Mouse (Mus musculus): ENCODE data around the gene Lpgat1.

Lpgat1 gene

DNA sequence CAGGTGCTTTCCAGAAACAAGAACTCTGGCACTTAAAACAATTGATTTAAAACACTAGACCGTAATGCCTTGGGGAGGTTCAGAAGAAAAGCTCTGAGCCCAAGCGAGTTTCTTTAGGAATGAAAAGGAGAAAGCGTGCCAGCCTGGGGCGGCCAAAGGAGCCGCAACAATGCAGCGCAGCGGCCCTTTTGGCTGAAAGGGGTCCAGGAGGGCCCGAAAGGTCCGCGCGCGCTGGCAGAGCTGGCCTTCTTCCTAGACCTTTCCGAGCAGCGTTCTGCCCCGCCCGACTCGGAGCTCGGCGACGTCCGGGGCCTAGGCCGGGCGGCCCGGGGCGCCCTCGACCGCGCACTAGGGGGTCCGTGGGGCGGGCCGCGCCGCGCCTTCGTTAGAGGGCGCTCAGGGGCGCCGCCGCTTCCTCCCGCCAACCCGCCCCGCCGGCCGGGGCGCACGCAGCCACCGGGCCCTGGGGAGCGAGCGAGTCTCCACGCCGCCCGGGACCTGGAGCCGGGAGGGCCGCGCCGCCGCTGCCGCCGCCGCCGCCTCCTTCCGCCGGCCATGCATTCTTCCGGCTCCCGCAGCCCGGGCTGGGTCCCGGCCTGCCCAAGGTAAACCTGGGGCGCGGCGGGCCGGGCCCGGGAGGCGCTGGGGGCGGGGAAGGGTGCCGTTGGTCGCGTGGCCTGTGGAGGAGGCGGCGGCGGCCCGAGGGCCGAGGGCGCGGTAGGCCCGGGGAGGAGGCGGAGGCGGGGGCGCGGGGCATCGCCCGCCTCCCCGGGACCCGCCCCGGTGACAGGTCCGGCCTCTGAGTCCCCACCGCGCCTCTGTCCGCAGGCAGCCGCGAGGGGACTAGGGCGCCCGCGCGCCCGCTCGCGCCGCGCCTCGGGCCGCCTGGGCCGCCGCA lies at the start of gene Lpgat1:
TSS of gene Lpgat1 (plus strand) at position 234 of the 898 bp plus-strand sequence.
- DNase-seq (ENCODE audit: low read depth), result no peak

GRCm38 (mm10) chr1:191668030-191668429 lies 49.6 kb upstream of the Lpgat1 start:
- no peak for DNase-seq (ENCODE audit: low read depth)

- no peak for DNase-seq (ENCODE audit: low read depth)
These were observed 43.6 kb upstream of the Lpgat1 start for GRCm38 (mm10) chr1:191674071-191674470.

DNA sequence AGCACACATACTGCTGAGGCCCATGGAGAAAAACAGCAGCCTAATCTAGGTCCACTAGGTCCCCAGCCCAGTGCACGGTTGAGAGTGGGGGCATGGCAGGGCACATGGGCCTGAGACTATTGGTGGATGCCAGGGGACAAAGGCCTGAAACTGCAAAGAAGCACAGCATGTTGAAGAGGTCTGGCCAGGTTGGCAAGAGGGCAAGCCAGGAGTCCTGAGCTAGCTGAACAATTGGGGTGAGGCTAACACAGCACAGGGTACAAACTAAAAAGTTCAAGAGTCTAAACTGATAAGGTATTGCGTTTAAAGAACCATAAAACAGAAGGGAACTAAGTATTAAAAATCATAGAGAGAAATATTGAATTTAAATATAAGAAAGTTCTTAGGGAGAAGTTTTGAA lies 36.0 kb upstream of the Lpgat1 start:
- no peak for DNase-seq (ENCODE audit: low read depth)

- DNase-seq (ENCODE audit: low read depth), result no peak
These were observed 30.1 kb upstream of the Lpgat1 start for GRCm38 (mm10) chr1:191687531-191687930.

DNA sequence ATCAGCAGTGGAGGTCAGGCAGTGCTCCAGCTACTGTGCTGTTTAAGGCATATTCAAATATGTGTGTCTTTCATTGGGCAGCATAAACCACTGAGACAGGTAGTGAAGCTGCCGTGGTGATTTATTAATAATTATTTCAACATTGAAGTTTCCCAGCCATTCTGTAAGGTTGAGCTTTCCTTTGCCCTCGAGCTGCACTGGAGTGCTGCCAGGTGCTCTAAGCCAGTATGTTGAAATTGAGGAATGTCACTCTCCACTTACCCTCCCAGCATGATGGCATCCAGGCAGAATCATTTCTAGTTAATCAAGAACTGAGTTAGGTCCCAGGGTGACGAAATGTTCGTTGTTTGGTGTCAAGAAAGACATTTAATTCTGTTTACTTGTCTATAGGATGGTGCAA lies 24.4 kb upstream of the Lpgat1 start:
- no peak for DNase-seq (ENCODE audit: low read depth)

GRCm38 (mm10) chr1:191698253-191698795 lies 19.3 kb upstream of the Lpgat1 start:
- DNase-seq (ENCODE audit: low read depth), result no peak

DNA sequence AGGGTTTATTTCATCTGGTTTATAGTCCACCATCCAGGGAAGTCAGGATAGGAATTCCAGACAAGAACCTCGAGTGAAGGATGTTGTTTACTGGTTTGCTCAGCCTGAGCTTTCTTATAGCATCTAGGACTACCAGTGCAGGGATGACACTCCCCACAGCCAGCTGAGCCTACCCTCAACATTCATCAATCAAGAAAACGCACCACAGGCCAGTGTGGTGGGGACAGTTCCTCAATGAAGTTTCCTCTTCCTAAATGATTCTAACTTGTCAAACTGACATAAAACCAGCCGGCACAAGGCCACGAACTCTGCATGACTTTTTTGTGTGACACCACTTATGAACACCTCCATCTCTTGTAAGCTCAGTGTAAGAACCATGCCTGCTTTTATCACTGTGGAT lies 13.1 kb upstream of the Lpgat1 start:
- no peak for DNase-seq (ENCODE audit: low read depth)

DNA sequence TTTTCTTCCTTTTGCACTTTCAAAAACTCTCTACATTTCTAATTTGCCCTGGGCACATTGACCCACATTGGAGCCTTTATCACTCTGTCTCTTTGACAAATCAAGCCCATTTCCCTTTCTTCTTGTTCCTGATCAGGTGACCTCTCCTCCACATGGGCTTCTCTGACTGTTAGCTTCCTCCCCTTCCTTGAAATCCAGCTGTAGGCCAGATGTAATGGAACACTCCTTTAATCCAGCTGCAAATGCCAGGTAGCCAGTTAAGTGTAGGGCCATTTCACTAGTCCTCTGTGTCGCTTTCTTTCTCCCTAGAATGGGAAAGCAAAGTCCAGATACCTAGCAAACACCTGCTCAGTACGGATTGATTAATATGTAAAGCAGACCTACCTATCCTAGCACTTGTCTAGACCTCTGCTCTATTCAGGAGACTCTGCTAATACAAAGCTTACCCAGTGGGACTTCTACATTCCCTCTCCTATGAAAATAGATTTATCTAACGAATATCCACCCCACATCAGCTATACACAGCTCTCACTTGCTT lies 11.0 kb upstream of the Lpgat1 start:
- DNase-seq (ENCODE audit: low read depth), result no peak

DNA sequence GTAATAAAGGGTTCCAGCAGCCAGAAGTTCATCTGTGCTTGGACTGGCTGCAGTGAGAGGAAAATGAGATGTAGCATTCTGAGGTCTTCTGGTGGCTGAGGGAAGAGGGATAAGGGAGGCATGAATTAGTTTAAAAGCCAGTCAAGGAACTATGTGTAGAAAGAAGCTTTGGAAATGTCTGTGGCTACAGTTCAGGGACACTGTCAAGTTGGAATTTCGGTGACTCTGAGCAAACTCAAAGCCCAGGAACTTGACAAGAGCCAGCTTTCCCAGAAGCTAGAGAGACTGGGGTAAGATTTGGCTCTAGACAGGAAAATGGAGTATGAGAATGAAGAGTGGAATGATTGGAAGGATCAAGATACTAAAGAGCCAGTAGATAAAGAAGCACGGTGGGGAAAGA lies 7.8 kb upstream of the Lpgat1 start:
- DNase-seq (ENCODE audit: low read depth), result no peak

GRCm38 (mm10) chr1:191712224-191712838 lies 5.3 kb upstream of the Lpgat1 start:
- DNase-seq (ENCODE audit: low read depth), result no peak

DNA sequence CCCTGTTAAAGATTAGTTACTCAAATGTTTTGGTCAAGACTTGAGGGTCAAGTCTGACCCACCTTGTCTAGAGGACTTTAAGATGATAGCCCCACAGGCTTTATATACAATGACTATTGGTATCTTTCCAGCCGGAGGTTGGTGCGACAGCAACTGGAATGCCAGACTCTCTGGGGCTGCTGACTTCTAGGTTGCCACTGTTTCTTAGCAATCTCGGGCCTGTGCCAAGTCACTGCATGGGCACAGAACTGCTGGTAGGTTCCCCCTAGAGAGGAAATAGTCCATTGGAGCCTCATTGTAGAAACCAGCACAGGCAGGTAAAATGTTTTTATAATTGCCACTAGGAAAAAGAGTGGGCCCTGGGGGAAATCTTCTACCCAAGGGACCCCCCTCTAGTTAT lies 3.8 kb upstream of the Lpgat1 start:
- no peak for DNase-seq (ENCODE audit: low read depth)

DNA sequence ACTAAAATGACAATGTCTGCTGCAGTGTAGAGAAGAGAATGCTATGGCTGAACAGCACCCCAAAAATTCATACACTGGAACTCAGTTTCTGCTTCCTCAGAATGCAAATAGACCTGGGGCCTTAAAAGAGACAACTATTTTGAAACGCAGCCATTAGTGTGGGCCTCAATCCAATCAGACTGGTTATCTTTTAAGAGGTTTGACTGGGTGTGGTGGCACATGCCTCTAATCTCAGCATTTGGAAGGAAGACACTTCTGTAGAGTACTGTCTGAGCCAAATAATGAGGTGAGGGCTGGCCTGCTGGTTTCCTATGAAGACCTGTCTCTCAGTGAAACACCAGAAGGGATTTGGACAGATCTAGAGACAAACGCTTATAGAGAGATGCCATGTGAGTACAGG lies 2.5 kb upstream of the Lpgat1 start:
- DNase-seq (ENCODE audit: low read depth), result no peak

- no peak for DNase-seq (ENCODE audit: low read depth)
These were observed 493 bp upstream of the Lpgat1 start for GRCm38 (mm10) chr1:191717141-191717540.

DNA sequence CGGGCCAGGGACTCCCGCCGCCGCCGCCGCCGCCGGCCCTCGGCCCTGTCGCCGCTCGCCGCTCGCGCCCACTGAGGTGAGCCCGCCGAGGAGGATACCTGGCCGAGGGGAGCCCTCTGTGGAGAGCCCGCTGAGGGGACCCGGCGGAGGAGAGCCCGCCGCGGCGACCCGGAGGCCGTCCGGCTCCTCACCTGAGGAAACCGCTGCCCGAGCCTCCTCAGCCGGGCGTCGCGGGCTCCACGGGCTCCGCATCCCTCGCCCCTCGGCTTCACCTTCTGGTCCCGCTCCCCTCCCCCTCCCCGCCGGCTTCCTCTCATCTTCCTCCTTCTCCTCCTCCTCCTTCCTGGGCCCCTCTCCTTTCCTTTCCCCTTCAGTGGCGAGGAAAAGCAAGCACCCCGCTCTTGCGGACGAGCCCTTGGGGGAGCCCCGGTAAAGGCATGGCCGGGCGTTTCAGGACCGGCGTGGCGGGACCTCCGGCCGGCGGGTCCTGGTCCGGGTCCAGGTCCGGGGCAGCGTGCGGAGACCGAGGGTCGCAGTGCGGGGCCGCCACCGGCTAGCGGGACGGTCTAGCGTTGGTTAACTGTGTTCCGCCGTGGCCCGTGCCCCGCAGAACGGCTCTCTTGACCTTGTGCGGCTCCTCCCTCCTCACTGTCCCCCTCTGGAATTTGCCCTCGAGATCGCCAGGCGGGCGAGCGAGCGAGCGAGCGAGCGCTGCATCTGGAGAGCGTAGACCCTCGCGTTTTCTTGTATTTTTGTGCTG lies 1.1 kb downstream of the Lpgat1 start:
- DNase-seq (ENCODE audit: low read depth), result no peak

GRCm38 (mm10) chr1:191719326-191719725 lies 1.7 kb downstream of the Lpgat1 start:
- no peak for DNase-seq (ENCODE audit: low read depth)

DNA sequence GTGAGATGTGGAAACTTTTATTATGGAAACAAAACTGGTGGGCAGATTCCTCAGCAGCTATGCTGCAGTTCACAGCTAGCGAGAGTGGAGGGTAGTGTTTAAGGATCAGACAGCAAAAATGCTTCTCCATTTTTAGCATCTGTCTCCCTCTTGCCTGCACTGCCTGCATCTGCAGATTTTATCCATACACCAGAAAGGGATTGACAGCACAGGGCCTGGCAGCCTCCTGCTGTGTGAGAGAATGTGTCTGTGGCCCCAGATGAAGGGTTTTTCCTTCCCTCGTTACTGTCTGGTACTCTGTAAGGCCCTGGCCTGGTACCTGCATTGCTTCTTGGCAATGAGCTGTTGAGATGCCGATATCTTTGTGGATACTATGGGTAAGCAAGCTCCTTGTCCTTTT lies 2.8 kb downstream of the Lpgat1 start:
- no peak for DNase-seq (ENCODE audit: low read depth)

DNA sequence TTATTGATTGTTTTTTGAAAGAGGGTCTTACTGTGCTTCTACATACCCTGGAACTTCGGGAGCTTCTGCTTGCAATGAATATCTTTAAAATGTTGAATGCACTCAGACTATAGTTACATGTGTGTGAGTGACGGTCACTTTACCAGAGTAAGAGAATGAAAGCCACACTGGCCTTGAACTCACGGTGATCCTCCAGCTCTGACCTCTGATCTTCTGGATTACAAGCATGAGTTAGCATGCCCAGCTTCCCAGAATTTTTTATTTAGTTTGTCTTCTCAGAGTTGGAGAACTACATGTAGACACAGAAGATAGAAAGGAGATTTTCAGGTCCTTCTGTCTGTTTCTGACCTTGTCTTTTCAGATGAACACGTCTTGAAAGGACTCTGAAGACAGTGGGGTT lies 5.1 kb downstream of the Lpgat1 start:
- no peak for DNase-seq (ENCODE audit: low read depth)

DNA sequence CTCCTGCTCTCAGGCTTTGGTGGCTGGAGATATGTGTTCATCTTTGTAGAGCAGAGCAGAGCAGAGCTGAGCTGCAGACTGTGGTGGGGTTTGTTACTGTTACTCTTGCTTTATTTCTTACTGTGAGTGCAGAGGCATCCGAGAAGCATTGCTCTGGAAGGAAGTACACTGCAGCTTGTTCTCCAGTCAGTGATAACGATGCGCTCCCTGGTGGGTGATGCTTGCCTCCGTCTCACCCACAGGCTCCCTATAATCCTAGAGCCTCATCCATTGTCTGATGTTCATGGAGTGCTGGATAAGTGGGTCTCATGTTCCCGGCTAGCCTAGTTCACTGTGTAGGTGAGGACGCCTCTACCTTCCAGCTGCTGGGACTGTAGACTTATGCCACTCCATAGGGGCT lies 6.0 kb downstream of the Lpgat1 start:
- DNase-seq (ENCODE audit: low read depth), result no peak

GRCm38 (mm10) chr1:191724385-191725061 lies 6.9 kb downstream of the Lpgat1 start:
- DNase-seq (ENCODE audit: low read depth), result no peak

GRCm38 (mm10) chr1:191732623-191733022 lies 15.0 kb downstream of the Lpgat1 start:
- no peak for DNase-seq (ENCODE audit: low read depth)

- DNase-seq (ENCODE audit: low read depth), result no peak
These were observed 16.2 kb downstream of the Lpgat1 start for GRCm38 (mm10) chr1:191733822-191734221.

All from c-Kit-positive CD71-positive TER-119-negative erythroid progenitor cells, embryonic 14.5 days (primary cell).